Mouse (Mus musculus) CD8-positive naive resting alpha-beta T cell, adult 2 months (primary cell): ENCODE measurements around the gene Napsa.

Experiments
- DNase-seq, 2 experiments: peaks; one replicate each; pipeline ENCODE4 v3.0.0; 2022; ENCODE audit warnings: low read depth in 2 of 2, low spot score in 2 of 2

Gene Napsa

DNA sequence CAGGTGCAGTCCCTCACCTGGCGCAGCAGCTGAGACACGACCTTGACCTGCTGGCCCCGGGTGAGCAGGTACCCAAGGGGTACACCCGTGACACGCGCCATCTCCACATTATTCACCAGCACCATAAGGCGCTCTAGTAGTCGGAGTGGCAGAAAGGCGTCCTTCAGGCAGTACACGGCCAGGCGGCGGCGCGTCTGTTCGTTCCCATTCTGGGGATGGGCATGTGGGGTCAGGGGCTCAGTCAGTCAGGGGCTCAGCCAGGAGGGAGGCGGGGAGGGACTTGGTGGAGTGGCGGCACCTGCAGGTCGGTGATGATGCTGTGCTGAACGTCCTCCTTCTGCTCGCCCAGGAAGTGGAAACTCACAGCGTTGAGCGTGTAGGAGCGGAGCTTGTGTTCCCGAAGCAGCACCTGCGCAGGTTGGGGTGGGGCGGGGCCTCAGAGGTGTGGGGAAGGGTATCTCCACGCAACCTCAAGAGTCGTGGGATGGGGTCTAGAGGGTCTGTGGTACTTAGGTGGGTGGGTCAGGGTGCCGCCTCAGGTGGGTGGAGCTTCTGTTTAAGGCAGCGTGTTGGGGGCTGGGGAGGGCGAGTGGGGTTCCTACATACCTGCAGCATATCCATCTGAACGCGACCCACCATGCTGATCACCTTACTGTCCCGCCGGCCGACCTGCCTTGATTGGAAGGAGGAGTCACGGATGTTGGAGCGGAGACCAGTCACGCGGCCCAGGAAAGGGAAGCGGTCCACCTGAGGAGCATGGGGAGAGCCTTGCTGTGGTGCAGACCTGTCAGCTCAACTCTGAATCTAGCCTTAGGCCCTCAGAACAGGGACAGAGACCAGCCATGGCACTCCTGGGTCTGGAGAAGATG is 33.2 kb upstream of the Napsa start:
- DNase-seq, result no peak

DNA sequence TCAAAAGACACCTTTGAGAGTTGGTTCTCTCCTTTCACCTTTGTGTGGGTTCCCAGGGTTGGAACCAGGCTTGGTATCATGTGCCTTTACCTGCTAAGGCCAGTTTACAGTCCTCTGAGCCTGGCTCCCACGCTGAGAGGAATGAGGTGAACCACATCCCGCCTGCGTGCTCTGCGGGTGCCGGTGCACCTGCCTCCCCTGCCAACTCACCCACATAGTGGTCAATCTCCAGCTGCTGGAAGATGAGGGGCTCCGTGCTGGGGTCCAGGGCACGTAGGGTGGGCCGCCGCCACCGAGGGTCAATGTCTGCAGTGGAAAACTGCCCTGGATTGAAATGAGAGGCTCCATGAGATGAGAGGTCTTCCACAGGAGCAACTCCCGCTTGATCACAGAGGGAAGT is 29.6 kb upstream of the Napsa start:
- no peak for DNase-seq

DNA sequence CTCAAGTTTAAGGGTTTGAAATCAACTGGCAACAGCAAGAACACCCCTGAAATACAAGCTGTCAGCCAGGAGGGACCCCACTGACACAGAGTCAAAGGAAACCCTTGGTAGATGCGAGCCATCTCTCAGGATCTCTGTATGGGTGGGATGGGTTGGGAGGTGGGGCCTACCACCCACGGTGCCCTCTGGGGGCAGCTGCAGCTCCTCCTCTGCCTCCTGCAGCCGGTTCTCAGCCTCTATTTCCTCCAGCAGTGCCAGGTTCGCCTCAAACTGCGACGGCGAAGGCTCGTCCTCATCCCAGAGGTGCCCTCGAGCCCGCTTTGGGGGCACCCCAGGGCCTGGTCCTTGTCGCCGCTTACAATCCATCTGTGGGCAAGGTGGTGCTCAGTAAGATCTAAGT is 29.1 kb upstream of the Napsa start:
- no peak for DNase-seq

DNA sequence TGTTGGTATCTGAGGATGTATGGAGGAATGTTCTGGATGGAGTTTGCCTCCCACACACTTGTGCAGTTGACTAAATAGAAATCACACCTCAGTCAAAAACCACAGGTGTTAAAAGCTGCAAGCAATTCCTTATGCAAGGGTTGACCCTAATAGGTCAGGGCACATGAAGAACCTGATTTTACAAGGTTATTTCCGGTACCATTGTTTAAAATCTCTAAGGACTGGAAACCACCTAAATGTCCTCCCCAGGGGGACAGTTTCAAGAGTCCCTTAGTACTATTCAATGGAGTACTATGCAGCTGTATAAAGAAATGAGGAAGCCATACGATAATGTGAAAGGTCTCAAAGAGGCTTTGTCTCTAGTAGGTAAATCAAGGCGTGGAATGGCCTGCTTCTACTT is 25.9 kb upstream of the Napsa start:
- no peak for DNase-seq

DNA sequence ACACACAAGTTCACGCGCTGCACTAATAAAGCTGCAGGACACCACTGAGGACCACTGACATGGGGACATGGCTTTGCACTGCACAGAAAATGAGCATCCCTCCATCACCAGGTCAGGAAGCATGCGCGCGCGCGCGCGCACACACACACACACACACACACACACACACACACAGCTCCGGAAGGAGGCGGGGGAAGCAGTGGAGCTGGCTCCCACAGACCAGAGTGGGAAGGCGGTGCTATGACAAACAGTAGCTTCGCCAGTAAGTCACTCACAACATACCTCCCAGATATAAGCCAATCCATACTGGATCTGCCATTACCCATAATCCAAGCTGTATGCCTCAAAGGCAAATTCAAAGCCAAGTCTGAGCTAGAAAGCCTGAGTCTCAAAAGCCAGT is 25.1 kb upstream of the Napsa start:
- no peak for DNase-seq

DNA sequence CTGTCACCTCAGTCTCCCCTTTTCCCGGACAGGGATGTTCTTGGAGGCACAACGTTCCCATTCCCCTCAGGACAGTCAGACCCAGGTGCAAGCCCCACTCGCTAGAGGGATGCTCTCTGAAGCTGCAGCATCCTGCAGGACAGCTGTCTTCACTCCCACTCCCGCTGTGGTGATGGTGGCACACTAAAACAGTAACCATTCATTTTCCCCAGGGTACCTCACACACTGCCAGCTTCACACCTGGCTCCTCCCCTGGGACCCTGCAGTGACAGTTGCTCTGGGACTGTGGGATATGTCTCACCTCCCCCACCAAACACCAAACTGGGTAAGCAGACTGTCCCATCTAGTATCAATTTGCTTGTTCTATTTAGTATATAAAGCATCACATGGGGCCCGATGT is 24.5 kb upstream of the Napsa start:
- DNase-seq, result no peak

DNA sequence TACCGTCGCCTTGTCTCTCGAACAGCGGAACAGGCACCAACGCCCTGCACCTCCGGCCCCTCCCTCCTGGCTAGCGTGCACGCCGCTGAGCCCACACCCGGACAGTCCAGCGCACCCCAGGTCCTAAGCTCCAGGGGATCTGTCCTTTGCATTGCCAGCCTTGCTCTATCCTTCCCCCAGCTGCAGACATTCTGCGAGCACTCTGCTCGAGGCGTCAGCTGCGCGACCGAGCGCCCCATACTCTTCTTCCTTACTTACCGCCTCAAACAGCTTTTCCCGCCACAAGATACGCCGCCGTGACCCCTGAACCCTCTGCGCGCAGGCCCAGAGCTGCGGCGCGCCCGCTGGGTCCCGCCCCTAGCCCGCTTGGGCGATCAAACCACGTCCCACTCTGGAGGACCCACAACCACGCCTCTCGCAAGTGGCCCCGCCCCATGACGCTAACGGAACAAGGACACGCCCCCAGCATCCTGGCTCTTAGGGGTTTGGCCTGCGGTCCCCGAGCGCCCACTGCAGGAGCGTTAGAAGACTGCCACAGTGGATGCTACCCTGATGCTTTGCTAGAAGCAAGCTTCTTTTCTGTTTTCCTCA is 23.6 kb upstream of the Napsa start, which contains the start of gene Pold1:
Gene Pold1, minus strand, starts transcription at position 353 of the 591 bp plus-strand sequence.
- peak; percentile 100 for DNase-seq

DNA sequence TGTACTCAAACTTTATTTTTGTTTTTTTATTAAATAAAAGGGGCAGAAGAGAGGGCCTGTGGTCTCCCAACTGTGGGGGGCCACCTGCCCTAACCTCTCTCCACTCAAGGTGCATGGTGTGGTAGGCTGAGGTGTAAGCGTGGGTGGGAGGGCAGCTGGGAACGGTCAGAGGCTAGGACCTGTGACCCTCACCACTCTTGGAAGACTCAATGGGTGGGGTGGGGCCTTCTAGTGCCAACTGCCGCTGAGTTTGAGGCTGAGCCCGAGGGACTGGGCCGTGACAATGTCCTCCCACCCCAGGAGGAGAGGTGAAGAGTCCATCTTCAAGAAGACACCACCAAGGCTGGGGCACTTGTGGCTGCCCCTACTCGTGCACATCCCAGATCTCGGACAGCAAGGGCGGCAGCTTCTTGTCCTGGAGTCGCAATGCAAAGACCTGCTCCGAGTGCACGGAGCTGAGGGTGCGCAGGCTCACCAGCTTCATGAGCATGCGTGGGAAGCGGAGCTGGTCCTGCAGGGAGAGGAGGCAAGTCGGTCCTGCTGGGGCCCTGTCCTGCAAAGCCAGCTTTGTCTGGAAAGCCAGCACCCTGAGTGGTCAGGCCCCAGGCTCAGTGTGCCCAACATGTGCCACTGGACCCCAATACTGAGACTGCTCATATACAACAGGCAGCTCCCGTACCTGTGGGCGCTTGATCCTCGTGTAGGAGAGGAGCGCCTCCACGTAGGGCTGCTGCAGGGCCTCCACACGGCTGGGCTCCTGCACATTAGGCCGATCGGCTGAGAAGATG is 22.4 kb upstream of the Napsa start:
- no peak for DNase-seq

DNA sequence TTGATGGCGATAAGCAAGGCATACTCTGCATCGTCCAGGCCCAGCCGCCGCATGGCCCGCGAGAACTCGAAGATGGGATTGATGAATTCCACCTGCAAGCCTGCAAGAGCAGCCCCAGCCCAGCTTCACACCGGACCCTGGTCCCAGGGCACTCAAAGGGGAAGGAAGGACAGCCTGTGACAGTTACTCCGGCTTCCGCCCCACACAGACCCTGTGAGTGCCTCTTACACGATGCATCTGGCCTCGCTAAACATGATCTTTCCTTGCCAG is 21.8 kb upstream of the Napsa start:
- no peak for DNase-seq

DNA sequence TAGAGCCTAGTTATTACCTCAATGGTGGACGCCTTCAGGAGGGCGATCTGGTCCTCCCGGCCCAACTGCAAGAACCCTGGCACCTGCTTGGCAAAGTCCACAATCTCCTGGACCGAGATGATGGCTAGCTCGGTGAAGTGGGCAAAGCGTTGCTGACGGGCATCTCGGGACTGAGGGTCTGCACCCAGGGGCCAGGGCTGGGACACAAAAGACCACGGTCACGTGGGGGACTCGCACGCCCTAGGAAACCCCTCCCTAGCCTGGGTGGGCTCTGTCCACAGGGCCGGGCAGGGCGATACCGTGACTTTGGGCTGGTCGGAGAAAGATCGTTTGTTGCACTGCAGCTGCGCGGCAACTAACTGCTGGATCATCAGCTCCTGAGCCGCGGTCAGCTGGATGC is 20.9 kb upstream of the Napsa start:
- DNase-seq, result no peak

DNA sequence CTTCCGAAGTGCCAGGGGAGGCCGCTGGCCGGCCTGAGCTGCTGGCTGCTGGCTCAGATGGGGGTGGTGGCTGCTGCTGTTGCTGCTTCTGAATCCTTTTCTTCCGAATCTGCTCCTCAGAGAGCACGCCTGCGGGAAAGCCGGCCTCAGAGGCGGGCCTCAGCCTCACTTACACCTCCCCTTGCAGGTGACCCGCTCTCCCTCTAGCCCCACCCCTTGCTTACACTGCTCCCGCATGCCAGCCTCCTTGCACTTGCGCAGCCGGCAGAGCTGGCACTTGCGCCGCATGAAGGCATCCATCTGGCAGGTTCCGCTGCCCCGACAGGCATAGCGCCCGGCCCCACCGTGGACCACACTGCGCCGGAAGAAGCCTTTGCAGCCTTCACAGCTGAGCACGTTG is 20.4 kb upstream of the Napsa start:
- DNase-seq, result no peak

DNA sequence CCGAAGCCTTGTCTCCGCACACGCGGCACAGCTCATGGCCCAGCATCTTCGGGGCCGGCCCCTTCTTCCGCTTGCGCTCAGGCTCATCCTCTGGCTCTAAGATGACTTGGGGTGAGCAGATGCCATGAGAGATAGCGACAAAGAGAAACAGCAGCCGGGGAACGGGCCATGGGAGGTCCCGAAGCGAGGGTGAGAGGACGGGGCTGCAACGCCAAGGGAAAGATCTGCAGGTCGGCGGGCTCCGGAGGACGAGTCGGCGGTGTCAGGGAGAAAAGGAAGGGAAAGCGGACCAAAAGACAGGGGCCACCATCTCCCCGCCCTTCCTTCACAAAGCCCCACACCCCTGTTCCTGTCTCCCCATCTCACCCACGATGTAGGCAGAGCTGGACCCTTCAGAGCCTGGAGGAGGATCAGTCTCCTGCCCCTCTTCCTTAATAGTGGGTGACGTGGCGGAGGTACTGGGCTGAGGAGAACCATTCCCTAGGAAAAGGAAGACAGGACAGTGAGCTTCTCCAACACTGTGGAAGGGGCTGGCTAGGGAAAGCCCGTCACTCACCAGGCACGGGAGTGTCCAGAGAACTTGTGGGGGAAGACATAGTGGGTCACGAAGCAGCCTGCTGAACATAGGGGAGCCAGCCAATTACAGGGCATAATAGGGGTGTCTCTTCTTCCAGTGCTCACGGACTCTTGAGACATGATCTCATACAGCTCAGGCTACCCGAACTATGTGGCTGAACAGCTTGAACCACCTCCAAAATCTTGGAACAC is 19.9 kb upstream of the Napsa start:
- DNase-seq, result no peak

DNA sequence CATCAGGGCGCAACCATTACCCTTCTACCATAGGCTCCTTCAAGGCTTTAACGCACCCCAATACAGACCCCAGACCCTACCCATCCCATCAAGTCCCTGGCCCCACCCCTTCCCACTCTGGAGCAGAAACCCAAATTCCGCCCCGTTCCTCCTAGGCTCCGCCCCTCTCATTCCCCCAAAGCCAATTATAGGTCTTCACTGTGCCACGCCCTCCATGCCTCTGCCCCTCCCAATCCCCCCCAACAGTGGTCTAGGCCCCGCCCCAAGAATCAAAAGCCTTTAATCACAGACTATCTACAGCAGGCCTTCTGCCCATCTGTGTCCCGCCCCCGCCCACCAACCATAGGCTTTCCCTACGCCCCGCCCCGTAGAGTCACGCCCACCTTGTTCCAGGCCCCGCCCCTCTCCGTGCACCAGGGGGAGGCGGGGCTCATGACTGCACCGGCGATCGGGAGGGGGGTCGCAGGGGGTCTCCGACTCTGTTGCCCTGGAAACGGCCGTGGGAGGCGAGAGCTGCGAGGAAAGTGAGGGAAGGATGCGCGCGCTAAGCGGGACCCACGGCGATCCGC is 18.9 kb upstream of the Napsa start:
- DNase-seq, result peak; percentile 54 to 74

DNA sequence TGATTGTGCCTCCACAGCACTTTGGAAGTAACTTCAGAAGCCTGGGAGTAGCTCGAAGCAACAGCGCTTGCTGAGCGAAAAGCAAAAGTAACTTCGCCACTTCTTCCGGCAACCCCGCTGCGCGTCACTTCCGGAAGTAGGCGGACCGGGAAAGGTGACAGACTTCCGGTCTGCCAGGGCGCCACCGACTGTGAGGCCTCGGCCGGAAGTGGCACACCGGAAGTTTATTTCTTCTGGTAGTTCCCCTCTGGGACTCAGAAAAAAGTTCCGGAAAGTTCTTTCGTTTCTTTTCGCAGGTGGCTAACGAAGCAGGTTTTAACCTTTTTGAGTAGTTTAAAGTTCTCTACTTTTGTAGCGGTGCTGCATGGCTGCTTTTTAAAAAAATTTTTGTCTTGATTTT is 18.4 kb upstream of the Napsa start, which contains the start of gene Nr1h2:
Gene Nr1h2, minus strand, starts transcription at position 126 of the 400 bp plus-strand sequence.
- peak; percentile 95 to 96 for DNase-seq

DNA sequence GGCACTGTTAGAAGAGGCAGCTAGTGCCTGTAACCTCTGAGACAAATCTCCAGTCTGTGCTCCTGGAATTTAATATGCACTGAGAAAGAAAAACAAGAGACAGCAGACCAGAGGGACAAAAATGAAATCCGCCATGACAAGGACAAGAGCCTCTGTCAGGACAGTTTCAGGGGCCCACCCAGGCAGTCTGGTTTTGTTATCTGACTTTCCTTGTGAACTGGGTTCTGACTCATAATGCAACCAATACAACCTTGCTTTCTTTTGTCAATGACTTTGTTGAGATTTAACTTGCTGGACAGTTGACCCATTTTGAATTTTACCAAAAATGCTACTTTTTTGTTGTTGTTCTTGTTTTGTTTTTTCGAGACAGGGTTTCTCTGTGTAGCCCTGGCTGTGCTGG is 14.6 kb upstream of the Napsa start:
- no peak for DNase-seq

DNA sequence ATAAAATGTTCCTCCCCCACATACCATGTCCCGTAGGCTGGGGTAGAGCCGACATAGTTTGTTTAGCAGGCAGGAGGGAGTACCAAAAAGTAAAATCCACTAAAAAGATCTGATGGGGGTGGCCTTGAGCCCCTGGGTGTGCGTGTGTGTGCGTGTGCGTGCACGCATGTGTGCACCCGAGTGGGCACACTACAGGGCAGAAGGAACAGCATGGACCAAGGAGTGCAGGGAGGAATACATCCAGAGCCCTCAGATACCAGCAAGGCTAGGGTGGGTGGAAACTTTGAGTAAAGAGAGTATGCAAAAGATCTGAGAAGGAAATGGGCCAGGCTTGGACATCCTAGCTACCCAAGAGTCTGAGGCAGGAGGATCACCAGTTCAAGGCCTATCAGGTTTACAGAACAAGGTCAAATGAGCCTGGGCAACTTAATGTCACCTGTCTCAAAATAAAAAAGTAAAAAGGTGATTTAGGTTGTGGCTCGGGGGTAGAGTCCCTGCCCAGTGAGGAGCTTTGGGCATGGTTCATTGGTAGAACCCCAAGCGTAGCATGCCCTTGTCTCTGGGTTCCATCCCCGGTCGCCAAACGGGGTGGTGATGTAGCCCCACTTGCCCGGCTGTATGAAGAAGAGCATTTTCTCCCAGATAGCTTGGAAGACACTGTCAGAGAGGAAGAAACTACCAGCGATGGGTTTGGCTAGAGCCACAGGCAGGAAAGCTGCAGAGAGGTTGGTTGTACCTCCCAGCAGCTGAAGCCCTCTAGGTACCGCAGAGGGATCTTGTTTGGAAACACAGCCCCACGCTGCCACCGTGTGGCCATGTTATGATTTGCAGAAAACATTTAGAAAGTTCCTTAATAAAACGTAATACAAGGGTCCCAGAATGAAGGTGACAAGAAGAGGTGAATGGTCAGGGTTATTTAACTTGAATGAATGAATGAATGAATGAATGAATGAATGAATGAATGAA is 11.5 kb upstream of the Napsa start:
- DNase-seq, result peak; percentile 66 to 85

DNA sequence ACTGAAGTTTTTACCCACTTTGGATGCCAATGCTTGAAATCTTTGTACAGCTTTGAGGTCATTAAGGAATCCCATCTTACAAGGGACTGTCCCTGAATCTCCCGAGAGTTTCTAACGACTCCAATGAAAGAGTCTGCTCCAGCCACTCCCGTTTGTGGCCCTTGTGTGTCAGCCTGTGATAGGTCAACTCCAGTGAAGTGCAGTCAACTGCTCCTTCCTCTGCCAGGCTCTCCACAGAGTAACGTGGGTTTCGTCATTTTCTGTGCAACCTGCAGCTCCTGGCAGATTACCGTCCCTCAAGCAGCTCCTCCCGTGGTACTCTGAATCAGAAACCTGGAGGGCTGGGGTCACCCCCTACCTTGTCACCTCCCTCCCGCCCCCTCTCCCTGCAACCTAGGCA is 8.9 kb upstream of the Napsa start:
- DNase-seq, result no peak

DNA sequence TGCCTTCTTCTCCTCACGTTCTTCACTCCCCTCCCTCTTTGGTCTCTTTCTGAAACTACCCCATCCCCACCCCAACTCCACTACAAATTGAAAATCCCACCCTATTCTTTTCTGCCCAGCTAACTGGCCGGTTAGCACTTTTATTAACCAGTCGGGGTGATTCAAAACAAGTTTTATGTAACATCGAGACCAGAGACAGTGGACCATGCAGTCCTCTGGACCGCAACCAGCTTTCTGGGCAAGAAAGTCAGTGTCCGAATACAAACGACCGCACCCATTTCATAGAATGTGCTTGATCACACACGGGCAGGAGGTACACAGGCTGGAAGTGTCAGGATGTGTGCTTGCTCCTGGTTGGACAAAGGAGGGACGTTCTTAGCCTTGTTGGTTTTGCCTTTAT is 7.7 kb upstream of the Napsa start:
- DNase-seq, result no peak

DNA sequence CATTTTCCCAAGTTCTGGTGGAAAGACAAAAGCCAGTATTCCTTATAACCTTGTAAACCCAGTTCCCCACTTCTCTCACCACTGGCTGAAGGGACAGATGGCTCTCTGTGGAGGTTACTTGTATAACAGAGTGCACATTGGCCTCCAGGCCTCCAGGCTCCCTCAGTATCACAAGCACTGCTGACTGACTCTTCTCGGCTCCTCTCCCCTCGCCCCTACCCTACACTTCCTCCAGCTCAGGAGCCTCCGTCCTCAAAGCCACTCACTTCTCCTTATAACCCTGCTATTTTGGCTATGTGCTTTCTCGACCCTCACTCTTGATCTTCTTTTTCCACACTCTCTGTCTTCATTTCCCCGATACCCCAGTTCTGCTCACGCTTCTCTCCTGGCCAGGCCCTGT is 6.8 kb upstream of the Napsa start:
- DNase-seq, result no peak

DNA sequence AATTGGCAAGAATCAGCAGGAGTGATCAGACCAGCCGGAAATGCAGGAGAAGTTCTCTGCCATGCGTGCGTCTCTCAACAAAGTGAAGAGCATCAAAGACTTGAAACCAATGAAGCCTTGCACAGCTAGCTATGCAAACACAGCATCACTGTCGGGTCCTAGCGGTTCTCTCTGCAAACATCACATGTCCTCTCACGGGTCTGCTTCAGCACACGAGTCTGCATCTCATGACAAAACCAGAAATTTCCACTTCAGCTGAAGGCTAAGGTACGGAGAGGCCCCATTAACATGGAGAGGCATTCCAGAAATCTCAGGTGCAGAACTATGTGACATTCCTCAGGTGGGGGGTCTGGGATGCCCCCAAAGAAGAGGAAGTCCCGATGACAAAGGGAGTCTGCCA is 3.4 kb upstream of the Napsa start:
- DNase-seq, result no peak
